Mouse (Mus musculus) right cerebral cortex, postnatal 25 days (tissue): ENCODE data around the gene Tjp3.
"Not testable (repeated sequence)": the region's sequence is repeated elsewhere in the genome, so short reads cannot be mapped to it uniquely, and the experiment has no call there.

Experiments
- DNase-seq: peaks from one replicate; pipeline ENCODE4 v3.0.0; 2022

Tjp3 gene

DNA sequence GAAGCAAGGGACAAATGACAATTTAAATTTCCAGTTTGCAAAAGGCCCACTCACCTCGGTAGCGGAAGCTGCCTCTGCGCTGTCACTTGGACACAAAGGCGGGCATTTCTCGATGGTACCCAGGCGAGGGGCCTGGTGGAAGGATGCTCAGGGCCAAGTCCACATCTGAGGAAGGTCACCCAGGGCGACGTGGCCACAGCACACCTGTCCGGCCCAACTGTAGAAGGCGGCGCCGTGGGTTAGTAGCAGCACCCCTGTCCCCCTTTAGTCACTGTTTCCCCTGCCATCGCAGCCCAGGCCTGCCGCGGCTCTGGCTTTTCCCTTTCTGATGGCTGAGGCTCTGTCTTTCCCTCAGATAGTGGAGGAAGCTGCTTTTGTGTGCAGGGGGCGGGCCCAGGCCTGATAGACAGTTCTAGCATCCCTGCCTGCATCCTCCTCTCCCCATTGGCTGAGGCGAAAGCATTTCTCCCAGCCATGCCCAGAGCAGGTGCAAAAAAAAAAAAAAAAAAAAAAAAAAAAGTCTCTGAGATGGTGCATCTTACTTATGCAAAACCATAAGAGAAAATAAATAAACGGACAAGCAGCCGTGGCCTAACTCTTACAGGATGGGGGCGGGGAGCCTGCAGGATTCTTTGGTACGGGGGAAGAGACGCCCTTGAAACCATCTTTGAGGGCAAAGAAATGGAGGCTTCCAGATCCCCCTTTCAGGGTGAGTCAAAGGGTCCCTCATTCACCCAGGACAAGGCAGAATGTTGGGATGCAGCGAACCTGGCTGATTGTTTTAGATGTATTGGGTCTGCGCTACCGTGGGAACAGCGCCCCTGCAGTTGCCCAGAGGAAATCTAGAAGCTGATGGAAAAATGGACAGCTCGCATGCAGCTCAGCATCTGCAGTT, 60.7 kb downstream of the Tjp3 start, which contains the start of gene Atcay:
TSS of gene Atcay (minus strand) at position 396 of the 895 bp plus-strand sequence.
- peak; percentile 85 for DNase-seq

DNA sequence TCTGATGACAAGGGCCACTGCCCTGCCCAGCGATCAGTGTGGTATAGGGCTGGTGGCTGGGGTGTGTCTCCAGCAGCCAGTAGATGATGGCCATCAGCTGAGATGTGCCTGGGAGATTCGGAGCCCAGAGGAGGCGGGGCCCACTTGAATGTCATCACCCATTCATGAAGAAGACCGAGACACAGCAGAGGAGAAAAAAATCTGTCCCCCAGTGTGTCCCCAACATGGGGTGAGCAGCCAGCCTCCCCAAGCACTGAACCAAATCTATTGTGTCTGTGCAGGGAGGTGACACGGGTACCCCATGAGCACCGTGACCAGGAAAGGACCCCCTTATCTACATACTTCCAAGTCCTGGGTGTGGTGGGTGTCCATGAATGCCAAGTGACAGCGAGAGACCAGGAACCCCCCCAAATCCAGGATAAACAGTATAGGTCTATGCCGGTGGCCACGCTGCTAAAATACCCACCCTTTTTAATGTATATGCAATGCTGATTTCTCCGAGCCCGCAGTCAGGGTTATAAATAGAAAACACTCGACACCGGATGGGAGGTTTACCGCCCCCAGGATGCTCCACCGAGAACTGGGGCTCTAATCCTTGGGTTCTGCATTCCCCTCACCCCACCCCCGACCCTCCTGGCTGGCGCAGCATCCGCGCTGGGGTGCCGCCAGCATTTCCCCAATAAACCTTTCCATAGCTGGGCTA, 61.5 kb downstream of the Tjp3 start:
- no peak for DNase-seq

GRCm38 (mm10) chr10:81223731-81224130, 67.7 kb downstream of the Tjp3 start:
- DNase-seq: not testable (repeated sequence)
